Mouse (Mus musculus): ENCODE data around the gene Slc9a5.

Slc9a5 gene

GRCm38 (mm10) chr8:105348450-105349095 lies at the start of gene Slc9a5:
Gene Slc9a5, plus strand, starts transcription at chr8:105348843.
- peak in 1 of 2 experiments; percentile 32 for DNase-seq (ENCODE audit: low spot score in 2 of 2)

- DNase-seq (ENCODE audit: low spot score in 2 of 2), result no peak
Measured at GRCm38 (mm10) chr8:105299962-105300361, 48.7 kb upstream of the Slc9a5 start.

- DNase-seq (ENCODE audit: low spot score in 2 of 2), result no peak
Measured at GRCm38 (mm10) chr8:105303396-105303795, 45.2 kb upstream of the Slc9a5 start.

GRCm38 (mm10) chr8:105303874-105304273 lies 44.8 kb upstream of the Slc9a5 start:
- no peak for DNase-seq (ENCODE audit: low spot score in 2 of 2)

- no peak for DNase-seq (ENCODE audit: low spot score in 2 of 2)
Measured at GRCm38 (mm10) chr8:105304325-105305210, 44.1 kb upstream of the Slc9a5 start.

- DNase-seq (ENCODE audit: low spot score in 2 of 2), result no peak
Measured at GRCm38 (mm10) chr8:105305211-105306145, 43.2 kb upstream of the Slc9a5 start, which contains the start of gene Elmo3. Gene Elmo3, plus strand, starts transcription at chr8:105305601.

- no peak for DNase-seq (ENCODE audit: low spot score in 2 of 2)
Measured at GRCm38 (mm10) chr8:105306146-105306691, 42.4 kb upstream of the Slc9a5 start.

- DNase-seq (ENCODE audit: low spot score in 2 of 2), result no peak
Measured at GRCm38 (mm10) chr8:105307670-105308069, 41.0 kb upstream of the Slc9a5 start.

- DNase-seq (ENCODE audit: low spot score in 2 of 2), result no peak
Measured at GRCm38 (mm10) chr8:105308428-105308827, 40.2 kb upstream of the Slc9a5 start.

GRCm38 (mm10) chr8:105309142-105309847 lies 39.3 kb upstream of the Slc9a5 start:
- no peak for DNase-seq (ENCODE audit: low spot score in 2 of 2)

- DNase-seq (ENCODE audit: low spot score in 2 of 2), result no peak
Measured at GRCm38 (mm10) chr8:105310118-105310517, 38.5 kb upstream of the Slc9a5 start.

GRCm38 (mm10) chr8:105311718-105312117 lies 36.9 kb upstream of the Slc9a5 start:
- no peak for DNase-seq (ENCODE audit: low spot score in 2 of 2)

GRCm38 (mm10) chr8:105312891-105313481 lies 35.7 kb upstream of the Slc9a5 start:
- DNase-seq (ENCODE audit: low spot score in 2 of 2), result no peak

- DNase-seq (ENCODE audit: low spot score in 2 of 2), result no peak
Measured at GRCm38 (mm10) chr8:105313622-105314402, 34.8 kb upstream of the Slc9a5 start.

GRCm38 (mm10) chr8:105315073-105315769 lies 33.4 kb upstream of the Slc9a5 start:
- DNase-seq (ENCODE audit: low spot score in 2 of 2), result no peak

- no peak for DNase-seq (ENCODE audit: low spot score in 2 of 2)
Measured at GRCm38 (mm10) chr8:105317941-105318340, 30.7 kb upstream of the Slc9a5 start.

GRCm38 (mm10) chr8:105318662-105319190 lies 29.9 kb upstream of the Slc9a5 start:
- DNase-seq (ENCODE audit: low spot score in 2 of 2), result no peak

GRCm38 (mm10) chr8:105323183-105323582 lies 25.5 kb upstream of the Slc9a5 start:
- no peak for DNase-seq (ENCODE audit: low spot score in 2 of 2)

- no peak for DNase-seq (ENCODE audit: low spot score in 2 of 2)
Measured at GRCm38 (mm10) chr8:105325641-105326093, 23.0 kb upstream of the Slc9a5 start.

Measured in right cerebral cortex, postnatal 36 days (tissue).